Mouse (Mus musculus) bone marrow macrophage, adult 2 months (primary cell): ENCODE measurements at regions not wholly inside any gene's neighbourhood (a gene's known extent, or its start where the extent isn't known, plus 50 kb on each side); places are given as distances from the start of the nearest gene placed in this dataset.

Experiments used
- H3K27ac ChIP-seq: 2 replicates; pipeline ENCODE4 v1.5.1; 2012; ENCODE audit warnings: low read depth, low read length; ENCODE audit not compliant: insufficient read depth
- H3K4me1 ChIP-seq: 2 replicates; pipeline ENCODE4 v1.6.1; 2012; ENCODE audit warnings: low read length; ENCODE audit not compliant: control insufficient read depth, insufficient read depth
- H3K4me3 ChIP-seq: 2 replicates; pipeline ENCODE4 v1.5.1; 2012; ENCODE audit warnings: mild to moderate bottlenecking, low read length, moderate library complexity; ENCODE audit not compliant: insufficient read depth
- CTCF ChIP-seq: IDR thresholded peaks from 2 replicates; pipeline ENCODE4 v1.5.1; 2012; ENCODE audit warnings: low read depth, mild to moderate bottlenecking, low read length, moderate library complexity
- POLR2A ChIP-seq: IDR thresholded peaks from 2 replicates; pipeline ENCODE4 v1.6.1; 2012; ENCODE audit warnings: mild to moderate bottlenecking, low read depth, low read length, borderline replicate concordance

DNA sequence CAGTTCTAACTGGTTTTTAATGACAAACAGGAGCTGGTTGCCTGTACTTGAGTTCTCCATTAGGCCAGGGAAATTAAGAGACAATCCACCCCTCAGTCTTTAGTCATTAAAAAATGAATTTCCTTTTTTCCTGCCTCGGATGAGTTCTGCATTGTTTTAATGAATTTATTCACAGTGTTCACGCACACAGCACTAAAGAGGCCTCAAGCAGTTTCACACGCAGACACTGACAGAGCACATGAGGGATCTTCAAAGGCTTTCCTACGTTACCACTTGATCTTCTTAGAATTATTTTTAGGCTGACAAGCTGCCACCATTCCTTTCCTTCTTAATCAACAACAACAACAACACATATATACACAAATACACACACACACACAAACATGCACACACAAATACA is 101.3 kb upstream of the Sox5 start:
- no peak overlapping the region for H3K4me3 ChIP-seq
- H3K27ac ChIP-seq: no peak overlapping the region
- no peak for TF ChIP-seq POLR2A
- no peak for TF ChIP-seq CTCF

DNA sequence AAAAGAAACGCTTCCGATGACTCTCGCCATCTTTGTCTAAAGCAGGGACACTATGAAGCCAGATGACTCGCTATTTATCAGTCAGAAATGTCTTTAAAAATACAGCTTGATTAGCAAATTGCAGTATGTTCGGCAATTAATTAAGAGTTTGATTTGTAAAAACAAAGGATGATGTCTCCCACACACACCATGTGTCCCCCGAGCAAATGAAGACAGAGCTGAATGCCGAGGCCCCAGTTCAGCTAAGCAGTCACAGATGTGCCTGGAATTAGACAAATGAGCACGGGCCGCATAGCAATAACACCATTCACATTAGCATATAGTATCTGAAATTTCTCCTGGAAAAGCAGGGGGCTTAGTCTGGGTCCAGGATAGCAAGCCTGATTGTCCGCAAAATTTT is 98.3 kb upstream of the Sox5 start:
- Histone ChIP-seq H3K4me1 (no peaks in the 10 kb centered on the region), H3K4me3 (no peak overlapping the region), H3K27ac (no peak overlapping the region)
- no peak for TF ChIP-seq CTCF
- TF ChIP-seq POLR2A: no peak

More for the DNA sequence above, 101.3 kb upstream of the Sox5 start:
- no peaks in the 10 kb centered on the region for H3K4me1 ChIP-seq

DNA sequence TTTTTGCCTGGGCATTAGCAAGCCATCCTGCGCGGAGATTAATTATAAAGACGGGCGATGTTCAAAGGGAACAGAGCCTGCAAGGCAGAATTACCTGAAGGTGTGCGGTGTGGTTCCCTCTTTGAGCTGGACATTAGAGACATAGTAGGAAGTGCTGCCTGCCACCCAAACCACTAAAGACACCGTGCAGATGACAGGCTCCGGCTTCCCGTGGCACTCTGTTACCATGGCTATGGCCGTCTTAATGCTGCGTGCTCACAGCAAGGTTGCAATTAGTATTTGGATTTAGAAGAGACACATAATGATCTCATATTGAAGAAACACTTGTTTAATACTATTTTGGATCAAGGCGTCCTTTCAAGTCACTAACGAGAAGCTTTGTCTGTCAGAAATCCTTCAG is 95.0 kb upstream of the Sox5 start:
- Histone ChIP-seq H3K27ac (no peak overlapping the region), H3K4me3 (no peak overlapping the region), H3K4me1 (no peaks in the 10 kb centered on the region)
- TF ChIP-seq POLR2A: no peak
- TF ChIP-seq CTCF: no peak

DNA sequence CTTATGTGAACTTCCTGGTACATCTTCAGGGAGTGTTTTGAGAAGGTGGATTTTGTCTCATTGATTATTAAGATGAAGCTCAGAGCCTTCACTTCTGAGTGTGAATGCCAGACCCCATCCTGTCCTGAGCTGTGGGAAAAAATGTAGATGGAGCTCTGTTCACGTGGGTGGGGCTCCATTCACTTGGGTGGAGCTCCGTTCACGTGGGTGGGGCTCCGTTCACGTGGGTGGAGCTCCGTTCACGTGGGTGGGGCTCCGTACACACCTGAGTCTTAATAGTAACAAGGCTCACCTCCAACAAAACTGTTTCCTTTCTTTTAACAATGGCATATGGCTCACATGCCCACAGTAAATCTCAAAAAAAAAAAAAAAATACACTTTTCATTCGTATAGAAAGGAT is 94.1 kb upstream of the Sox5 start:
- H3K27ac ChIP-seq: no peak overlapping the region
- TF ChIP-seq CTCF: no peak
- no peak for TF ChIP-seq POLR2A
- no peak overlapping the region for H3K4me3 ChIP-seq
- H3K4me1 ChIP-seq: no peaks in the 10 kb centered on the region

DNA sequence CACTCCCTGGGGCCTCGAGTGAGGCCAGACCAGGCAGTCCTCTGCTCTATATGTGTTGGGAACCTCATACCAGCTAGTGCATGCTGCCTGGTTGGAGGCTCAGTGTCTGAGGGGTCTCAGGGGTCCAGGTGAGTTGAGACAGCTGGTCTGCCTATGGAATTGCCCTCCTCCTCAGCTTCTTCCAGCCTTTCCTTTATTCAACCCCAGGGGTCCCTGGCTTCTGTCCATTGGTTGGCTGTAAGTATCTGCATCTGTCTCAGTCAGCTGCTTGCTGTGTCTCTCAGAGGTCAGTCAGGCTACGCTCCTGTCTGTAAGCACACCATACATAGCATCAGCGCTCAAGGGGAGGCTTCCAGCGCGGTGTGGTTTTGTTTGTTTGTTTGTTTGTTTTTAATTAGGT is 92.5 kb upstream of the Sox5 start:
- no peaks in the 10 kb centered on the region for H3K4me1 ChIP-seq
- no peak overlapping the region for H3K27ac ChIP-seq
- no peak overlapping the region for H3K4me3 ChIP-seq
- no peak for TF ChIP-seq POLR2A
- TF ChIP-seq CTCF: no peak

DNA sequence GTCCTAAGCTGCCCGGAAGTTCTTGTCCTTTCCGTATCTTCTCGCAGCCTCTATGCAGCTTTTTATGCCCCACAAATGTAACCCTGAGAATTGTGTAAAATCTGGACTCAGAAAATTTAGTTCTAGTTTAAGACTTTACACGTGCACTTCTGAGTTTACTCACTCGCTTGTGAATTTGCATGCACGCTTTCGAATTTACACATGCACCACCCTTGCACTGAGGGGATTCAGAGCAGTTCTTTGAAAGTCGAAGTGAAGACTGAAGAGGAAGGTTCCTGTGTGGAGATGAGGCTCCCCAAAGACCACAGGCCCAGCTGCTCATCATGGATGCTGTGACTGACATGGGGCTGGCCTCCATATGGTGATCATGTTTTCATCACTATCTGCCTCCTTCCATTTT is 89.2 kb upstream of the Sox5 start:
- Histone ChIP-seq H3K27ac (no peak overlapping the region), H3K4me1 (no peaks in the 10 kb centered on the region), H3K4me3 (no peak overlapping the region)
- TF ChIP-seq CTCF (no peak), POLR2A (no peak)

DNA sequence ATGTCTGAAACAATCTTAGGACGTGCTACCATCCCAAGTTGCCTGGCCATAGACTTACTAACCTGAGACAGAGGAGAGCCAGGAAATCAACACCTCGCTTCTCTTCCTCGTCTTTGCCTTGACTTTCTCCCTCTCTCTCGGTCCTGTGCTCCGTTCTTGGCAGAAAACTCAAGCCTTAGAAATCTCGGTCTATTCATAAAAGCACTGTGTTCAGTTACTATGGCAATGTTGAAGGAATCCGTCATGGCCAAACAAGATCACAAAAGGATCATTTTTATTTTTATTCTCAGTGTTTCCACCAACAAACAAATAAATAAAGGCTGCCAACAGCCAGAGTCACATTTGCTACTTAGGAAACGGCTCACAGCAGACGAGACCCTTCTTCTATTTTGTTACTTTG is 85.6 kb upstream of the Sox5 start:
- H3K4me1 ChIP-seq: no peaks in the 10 kb centered on the region
- no peak overlapping the region for H3K4me3 ChIP-seq
- no peak for TF ChIP-seq CTCF
- no peak overlapping the region for H3K27ac ChIP-seq

DNA sequence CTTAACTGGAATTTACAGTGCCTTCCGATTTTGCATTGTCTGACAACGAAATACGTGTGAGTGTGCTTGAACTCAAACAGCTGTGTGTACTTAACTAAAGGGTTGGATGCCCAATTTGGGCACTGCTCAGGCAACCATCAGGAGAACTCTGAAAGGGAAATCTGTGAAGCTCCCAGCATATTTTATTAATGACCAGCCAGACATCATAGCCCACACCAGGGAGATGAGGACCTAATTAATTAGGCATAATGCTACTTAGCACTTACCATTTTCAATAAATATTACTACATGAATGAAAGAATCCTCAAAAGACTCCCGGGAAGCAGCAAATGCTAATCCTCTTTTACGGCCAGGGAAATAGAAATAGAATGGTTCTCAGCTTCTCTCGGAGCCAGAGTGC is 82.2 kb upstream of the Sox5 start:
- TF ChIP-seq CTCF: no peak
- no peak for TF ChIP-seq POLR2A
- Histone ChIP-seq H3K4me3 (no peak overlapping the region), H3K27ac (no peak overlapping the region), H3K4me1 (no peaks in the 10 kb centered on the region)

DNA sequence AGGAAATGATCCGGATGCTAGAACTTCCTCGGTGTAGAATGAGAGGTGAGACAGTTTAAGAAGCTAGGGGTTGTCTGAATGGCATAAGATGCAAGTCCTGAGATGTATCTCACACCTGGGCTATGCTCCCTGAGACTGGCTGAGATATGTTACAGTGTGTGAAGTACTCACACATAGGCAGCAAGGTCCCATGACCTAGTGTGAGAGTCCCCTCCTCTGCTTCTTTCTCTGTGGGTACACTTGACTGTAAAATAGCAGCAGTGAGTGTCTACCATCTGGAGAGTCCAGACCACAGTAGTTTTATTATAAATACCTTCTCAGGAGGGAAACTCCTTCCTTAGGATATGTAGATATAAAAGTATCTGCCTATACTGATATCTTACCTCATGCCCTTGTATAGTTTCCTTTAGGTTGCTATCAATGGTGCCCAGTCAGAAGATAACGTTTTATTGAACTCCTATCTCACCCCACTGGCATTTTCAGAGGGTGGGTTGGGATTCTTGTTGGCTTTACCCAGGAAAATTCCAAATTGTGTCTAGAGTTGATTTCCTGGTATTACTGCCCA is 81.7 kb upstream of the Sox5 start:
- TF ChIP-seq POLR2A: no peak
- TF ChIP-seq CTCF: no peak
- H3K4me1 ChIP-seq: no peaks in the 10 kb centered on the region
- no peak overlapping the region for H3K4me3 ChIP-seq
- H3K27ac ChIP-seq: no peak overlapping the region

DNA sequence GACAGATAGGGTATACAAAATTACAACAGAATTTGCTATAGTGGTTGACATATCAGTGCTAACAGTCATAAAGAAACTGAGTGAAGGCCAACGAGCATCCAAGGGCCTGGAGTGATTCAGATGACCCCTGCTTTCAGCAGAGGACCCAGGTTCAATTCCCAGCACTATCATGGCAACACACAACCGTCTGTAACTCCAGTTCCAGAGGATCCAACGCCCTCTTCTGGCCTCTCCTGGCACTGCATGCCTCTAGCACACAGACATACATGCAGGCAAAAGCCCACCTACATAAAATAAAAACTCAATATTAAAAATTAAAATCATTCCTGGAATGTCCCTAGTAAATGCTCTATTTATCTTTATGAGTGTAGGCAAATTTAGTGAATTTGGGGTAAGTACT is 59.7 kb upstream of the Sox5 start:
- no peak overlapping the region for H3K27ac ChIP-seq
- TF ChIP-seq POLR2A (no peak), CTCF (no peak)
- no peak overlapping the region for H3K4me3 ChIP-seq

DNA sequence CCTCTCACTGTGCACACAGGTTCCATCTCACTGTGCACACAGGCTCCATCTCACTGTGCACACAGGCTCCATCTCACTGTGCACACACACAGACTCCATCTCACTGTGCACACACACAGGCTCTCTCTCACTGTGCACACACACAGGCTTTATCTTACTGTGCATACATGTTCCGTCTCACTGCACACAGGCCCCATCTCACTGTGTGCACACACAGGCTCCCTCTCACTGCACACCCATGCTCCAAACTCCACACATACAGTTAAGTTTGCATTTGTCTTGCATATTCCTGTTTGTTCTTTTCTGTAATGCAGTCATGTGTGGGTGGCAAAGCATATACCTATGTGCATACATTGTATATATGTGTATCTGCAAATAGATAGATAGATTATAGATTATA is 57.6 kb upstream of the Sox5 start:
- TF ChIP-seq POLR2A (no peak), CTCF (no peak)
- Histone ChIP-seq H3K4me3 (no peak overlapping the region), H3K4me1 (no peaks in the 10 kb centered on the region), H3K27ac (no peak overlapping the region)

More for the DNA sequence above, 59.7 kb upstream of the Sox5 start:
- H3K4me1 ChIP-seq: no peaks in the 10 kb centered on the region
